Mouse (Mus musculus) CD4-positive, CD25-positive, alpha-beta regulatory T cell, adult 2 months (primary cell): ENCODE measurements at regions not wholly inside any gene's neighbourhood (a gene's known extent, or its start where the extent isn't known, plus 50 kb on each side); places are given as distances from the start of the nearest gene placed in this dataset.
A peak's percentile ranks its signal among the peaks of the same experiment; 100 is the strongest.

ENCODE experiments used
- DNase-seq: peaks from one replicate; pipeline ENCODE4 v3.0.0-alpha.2; 2012; ENCODE audit warnings: low read depth, low spot score

GRCm38 (mm10) chr4:106103750-106104635 is 212.0 kb upstream of the Usp24 start:
- no peak for DNase-seq

GRCm38 (mm10) chr4:106112981-106113380 is 203.0 kb upstream of the Usp24 start:
- DNase-seq: no peak

GRCm38 (mm10) chr4:106113747-106114146 is 202.3 kb upstream of the Usp24 start:
- DNase-seq: no peak

- DNase-seq: no peak
Measured at GRCm38 (mm10) chr4:106116611-106117010, 199.4 kb upstream of the Usp24 start.

GRCm38 (mm10) chr4:106121306-106121705 is 194.7 kb upstream of the Usp24 start:
- DNase-seq: no peak

- no peak for DNase-seq
Measured at GRCm38 (mm10) chr4:106123038-106123654, 192.9 kb upstream of the Usp24 start.

- no peak for DNase-seq
Measured at GRCm38 (mm10) chr4:106127199-106127598, 188.8 kb upstream of the Usp24 start.

GRCm38 (mm10) chr4:106127641-106128040 is 188.4 kb upstream of the Usp24 start:
- DNase-seq: peak; percentile 31

- DNase-seq: no peak
Measured at GRCm38 (mm10) chr4:106129327-106129726, 186.7 kb upstream of the Usp24 start.

GRCm38 (mm10) chr4:106129803-106130202 is 186.2 kb upstream of the Usp24 start:
- DNase-seq: no peak

GRCm38 (mm10) chr4:106133746-106134730 is 182.0 kb upstream of the Usp24 start:
- DNase-seq: no peak

- DNase-seq: no peak
Measured at GRCm38 (mm10) chr4:106142741-106143140, 173.3 kb upstream of the Usp24 start.

- DNase-seq: no peak
Measured at GRCm38 (mm10) chr4:106144351-106145116, 171.5 kb upstream of the Usp24 start.

- DNase-seq: no peak
Measured at GRCm38 (mm10) chr4:106146919-106147460, 169.0 kb upstream of the Usp24 start.

GRCm38 (mm10) chr4:106148866-106149265 is 167.1 kb upstream of the Usp24 start:
- no peak for DNase-seq

GRCm38 (mm10) chr4:106149471-106150048 is 166.5 kb upstream of the Usp24 start:
- no peak for DNase-seq

GRCm38 (mm10) chr4:106150775-106151174 is 165.2 kb upstream of the Usp24 start:
- no peak for DNase-seq

- DNase-seq: no peak
Measured at GRCm38 (mm10) chr4:106157451-106158179, 158.4 kb upstream of the Usp24 start.

- peak; percentile 2 for DNase-seq
Measured at GRCm38 (mm10) chr4:106161592-106161991, 154.4 kb upstream of the Usp24 start.

GRCm38 (mm10) chr4:106162551-106162950 is 153.5 kb upstream of the Usp24 start:
- DNase-seq: no peak
